Mouse (Mus musculus) skeletal muscle tissue, postnatal 0 days (tissue): Measurements from ENCODE around the gene Upp1. TPM values are rescaled to one million over a fixed set of nuclear protein-coding genes. Genes with fewer than 3 reads are reported as not detected.

Source experiments
- polyA plus RNA-seq: library from polyadenylated mRNA; unstranded; fragments of >200 nt; fragmentation: Nextera tagmentation; extraction: Ambion mirVana; gene quantifications from 2 replicates; pipeline ENCODE4 v1.2.1, GENCODE M21; 2015

The Upp1 gene
- polyA plus RNA-seq, result 7.8 TPM in 2 replicates

GRCm38 (mm10) chr11:9118050-9118420 lies at the start of gene Upp1:
Upp1 (plus strand) TSS chr11:9118103.

Other genes starting within 250 kb of the Upp1 start
- not detected in 2 replicates for gene Pkd1l1, start 144.8 kb upstream of the Upp1 start, polyA plus RNA-seq
- gene Hus1, start 106.9 kb upstream of the Upp1 start, polyA plus RNA-seq, result 4.9 and 5.3 TPM in 2 replicates
- 0.17 and 0.52 TPM in 2 replicates for gene Gm11992, start 69.5 kb upstream of the Upp1 start, polyA plus RNA-seq
- gene Sun3, start 69.1 kb upstream of the Upp1 start, polyA plus RNA-seq, result 0.15 TPM in 1 of 2 replicates, not detected in the other
- gene Abca13, start 73.8 kb downstream of the Upp1 start, polyA plus RNA-seq, result not detected in 2 replicates